Mouse (Mus musculus) left cerebral cortex, adult 8-10 months (tissue): ENCODE measurements around the gene Csk. TPM values are rescaled to one million over a fixed set of nuclear protein-coding genes. Genes with fewer than 3 reads are reported as not detected.

Source experiments
- DNase-seq, 2 experiments: peaks; one replicate each; pipeline ENCODE4 v3.0.0; 2022; ENCODE audit warnings: low spot score in 2 of 2
- total RNA-seq, 4 experiments: library from RNA; stranded (reverse); gene quantifications; 2 replicates each; pipeline ENCODE4 v1.2.4; 2022

Csk gene
- total RNA-seq, 4 experiments from 2014 or later: 36.0 to 44.4 (median 41.6) TPM

GRCm38 (mm10) chr9:57638651-57639459 lies 14.6 kb downstream of the Csk start:
- DNase-seq: no peak

- no peak for DNase-seq
Measured at GRCm38 (mm10) chr9:57637741-57638322, 15.6 kb downstream of the Csk start.

GRCm38 (mm10) chr9:57637272-57637671 lies 16.2 kb downstream of the Csk start:
- no peak for DNase-seq

GRCm38 (mm10) chr9:57633481-57634024 lies 19.9 kb downstream of the Csk start:
- DNase-seq: no peak

- DNase-seq: peak in 1 of 2 experiments; percentile 63
Measured at GRCm38 (mm10) chr9:57629118-57629874, 24.1 kb downstream of the Csk start.

GRCm38 (mm10) chr9:57628717-57629116 lies 24.7 kb downstream of the Csk start:
- no peak for DNase-seq

- DNase-seq: no peak
Measured at GRCm38 (mm10) chr9:57627892-57628291, 25.5 kb downstream of the Csk start.

- DNase-seq: no peak
Measured at GRCm38 (mm10) chr9:57627191-57627590, 26.2 kb downstream of the Csk start.

GRCm38 (mm10) chr9:57625674-57626500 lies 27.5 kb downstream of the Csk start:
- no peak for DNase-seq

GRCm38 (mm10) chr9:57624295-57624694 lies 29.1 kb downstream of the Csk start:
- no peak for DNase-seq

- no peak for DNase-seq
Measured at GRCm38 (mm10) chr9:57620674-57621073, 32.8 kb downstream of the Csk start, which contains the start of gene Lman1l. Gene Lman1l (minus strand): TSS chr9:57620774.

GRCm38 (mm10) chr9:57618854-57619253 lies 34.6 kb downstream of the Csk start:
- DNase-seq: no peak

GRCm38 (mm10) chr9:57617556-57618169 lies 35.8 kb downstream of the Csk start:
- no peak for DNase-seq

GRCm38 (mm10) chr9:57614786-57615185 lies 38.6 kb downstream of the Csk start:
- DNase-seq: no peak

- DNase-seq: no peak
Measured at GRCm38 (mm10) chr9:57613975-57614374, 39.5 kb downstream of the Csk start.

GRCm38 (mm10) chr9:57612587-57612986 lies 40.8 kb downstream of the Csk start:
- no peak for DNase-seq

- DNase-seq: no peak
Measured at GRCm38 (mm10) chr9:57610359-57610826, 43.0 kb downstream of the Csk start.

GRCm38 (mm10) chr9:57609803-57610202 lies 43.6 kb downstream of the Csk start:
- DNase-seq: no peak

- no peak for DNase-seq
Measured at GRCm38 (mm10) chr9:57606139-57606851, 47.1 kb downstream of the Csk start, which contains the start of gene Cplx3. Gene Cplx3 (minus strand): TSS chr9:57606281.

GRCm38 (mm10) chr9:57605503-57605902 lies 47.9 kb downstream of the Csk start:
- DNase-seq: no peak
